Mouse (Mus musculus) small intestine, adult 2 months (tissue): ENCODE measurements around the gene Dock1.

Experiments used
- CTCF ChIP-seq: fragments of 200-500 bp; IDR thresholded peaks from 2 replicates; pipeline ENCODE4 v1.5.1; 2012; ENCODE audit warnings: low read depth, mild to moderate bottlenecking, control low read depth, inconsistent platforms, low read length, moderate library complexity, mixed read lengths; ENCODE audit not compliant: insufficient replicate concordance, insufficient read length; ENCODE audit errors: extremely low read depth
- POLR2A ChIP-seq: fragments of 200-500 bp; IDR thresholded peaks from 2 replicates; pipeline ENCODE4 v1.6.1; 2012; ENCODE audit warnings: low read depth, mild to moderate bottlenecking, control low read depth, inconsistent platforms, low read length, moderate library complexity

- TF ChIP-seq CTCF (no peak), POLR2A (no peak)
Observed at GRCm38 (mm10) chr7:134650246-134650830, 20.1 kb upstream of the Dock1 start.
